Mouse (Mus musculus) hindbrain, embryonic 16.5 days (tissue): ENCODE results near the gene 4930595D18Rik. TPM values are rescaled to one million over a fixed set of nuclear protein-coding genes. Genes with fewer than 3 reads are reported as not detected.

Experiments
- ATAC-seq: fragments of 200-750 bp; cut with Nextera tagmentation; 2 replicates; pipeline ENCODE4 v1.8.0; 2017; ENCODE audit warnings: moderate TSS enrichment, moderate library complexity
- H3K27ac ChIP-seq: fragments of 300-500 bp; sonication (generic); 2 replicates; pipeline ENCODE4 v1.5.1; 2014; ENCODE audit warnings: low read depth, mild to moderate bottlenecking, control low read depth, low read length, moderate library complexity
- H3K27me3 ChIP-seq: fragments of 300-500 bp; sonication (generic); replicated peaks from 2 replicates; pipeline ENCODE4 v1.6.1; 2014; ENCODE audit warnings: low read length; ENCODE audit not compliant: control insufficient read depth, insufficient read depth
- H3K36me3 ChIP-seq: fragments of 300-500 bp; sonication (generic); 2 replicates; pipeline ENCODE4 v1.6.1; 2014; ENCODE audit warnings: mild to moderate bottlenecking, low read length, moderate library complexity, mixed read lengths; ENCODE audit not compliant: control insufficient read depth, insufficient read depth
- H3K4me1 ChIP-seq: fragments of 300-500 bp; sonication (generic); 2 replicates; pipeline ENCODE4 v1.6.1; 2014; ENCODE audit warnings: low read depth, low read length; ENCODE audit not compliant: control insufficient read depth, insufficient read depth
- H3K4me2 ChIP-seq: fragments of 300-500 bp; sonication (generic); 2 replicates; pipeline ENCODE4 v1.6.1; 2014; ENCODE audit warnings: mild to moderate bottlenecking, low read length, control low read depth, moderate library complexity
- H3K4me3 ChIP-seq: fragments of 300-500 bp; sonication (generic); 2 replicates; pipeline ENCODE4 v1.5.1; 2014; ENCODE audit warnings: mild to moderate bottlenecking, low read length, control low read depth, moderate library complexity
- H3K9ac ChIP-seq: fragments of 300-500 bp; sonication (generic); 2 replicates; pipeline ENCODE4 v1.6.1; 2014; ENCODE audit warnings: low read depth, mild to moderate bottlenecking, control low read depth, low read length, moderate library complexity
- H3K9me3 ChIP-seq: fragments of 300-500 bp; sonication (generic); 2 replicates; pipeline ENCODE4 v1.6.1; 2014; ENCODE audit warnings: mild to moderate bottlenecking, low read length, moderate library complexity; ENCODE audit not compliant: control insufficient read depth
- WGBS: fragments of 180-500 bp; shearing (Covaris S2); extraction: QIAGEN DNeasy Blood & Tissue Kit; methylation state at CpG from one replicate; pipeline ENCODE4 v1.1.7; 2014; 5-methylcytosine and 5-hydroxymethylcytosine counted together
- polyA plus RNA-seq: library from polyadenylated mRNA; unstranded; fragments of >200 nt; fragmentation: Nextera tagmentation; extraction: Ambion mirVana; gene quantifications from 2 replicates; pipeline ENCODE4 v1.2.1, GENCODE M21; 2015

Gene 4930595D18Rik
- polyA plus RNA-seq = 0.19 TPM in 1 of 2 replicates, not detected in the other

- Histone ChIP-seq H3K4me2 (no peak within 1 kb of the TSS), H3K36me3 (no peaks in the 10 kb centered on the region), H3K9ac (no peak within 1 kb of the TSS), H3K27me3 (no peaks in the 10 kb centered on the region), H3K27ac (no peak within 1 kb of the TSS), H3K9me3 (no peaks in the 10 kb centered on the region), H3K4me1 (0 out of 2 replicates have a peak, but pooled peaks cover 3% of the 10 kb centered on the region), H3K4me3 (no peak within 1 kb of the TSS)
- WGBS = 73% methylated on average over 5 of the region's 5 CpGs
- no peak for ATAC-seq
These were observed at the start of gene 4930595D18Rik for GRCm38 (mm10) chr12:111184476-111184875. TSS of gene 4930595D18Rik (minus strand) at chr12:111184491.

DNA sequence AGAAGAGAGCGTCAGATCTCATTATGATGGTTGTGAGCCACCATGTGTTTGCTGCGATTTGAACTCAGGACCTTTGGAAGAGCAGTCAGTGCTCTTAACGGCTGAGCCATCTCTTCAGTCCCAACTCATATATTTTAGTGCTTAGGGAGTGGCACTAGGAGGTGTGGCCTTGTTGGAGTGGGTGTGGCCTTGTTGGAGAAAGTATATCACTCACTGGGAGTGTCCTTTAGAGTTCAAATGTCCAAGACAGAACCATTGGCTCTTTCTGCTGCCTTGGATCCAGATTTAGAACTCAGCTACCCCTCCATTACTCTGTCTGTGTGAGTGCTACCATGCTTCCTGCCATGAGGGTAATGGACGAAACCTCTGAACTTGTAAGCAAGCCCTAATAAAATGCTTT lies 49.5 kb upstream of the 4930595D18Rik start:
- H3K4me3 ChIP-seq = no peak overlapping the region
- H3K27me3 ChIP-seq = no peaks in the 10 kb centered on the region
- no peaks in the 10 kb centered on the region for H3K9me3 ChIP-seq
- no peak for ATAC-seq
- no peak overlapping the region for H3K9ac ChIP-seq
- H3K4me1 ChIP-seq = no peaks in the 10 kb centered on the region; the same call in 1 of the 2 replicates
- 97% methylated on average over 4 of the region's 4 CpGs for WGBS
- no peak overlapping the region for H3K27ac ChIP-seq
- no peak overlapping the region for H3K4me2 ChIP-seq
- peaks cover 2% of the 10 kb centered on the region; the same call in 1 of the 2 replicates for H3K36me3 ChIP-seq

DNA sequence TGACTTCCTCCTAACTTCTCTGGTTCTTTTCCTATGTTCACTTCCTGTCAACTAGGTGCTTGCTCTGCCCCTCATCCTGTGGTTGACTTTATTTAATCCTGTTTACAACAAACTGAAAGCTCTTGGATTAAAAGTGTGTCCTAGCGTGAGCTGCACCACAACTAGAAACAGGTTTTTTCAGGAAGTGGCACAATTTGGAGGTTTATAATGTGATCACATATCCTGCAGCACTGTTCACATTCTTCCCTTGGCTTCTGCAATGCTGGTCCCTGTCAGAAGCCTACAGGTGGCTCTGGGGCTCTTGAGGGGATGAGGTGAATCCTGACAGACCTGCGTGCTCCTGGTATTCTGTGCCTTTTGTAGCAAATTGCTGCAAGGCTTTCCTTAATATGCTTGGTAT lies 46.5 kb upstream of the 4930595D18Rik start:
- 94% methylated on average over 2 of the region's 2 CpGs for WGBS
- Histone ChIP-seq H3K9me3 (no peaks in the 10 kb centered on the region), H3K27ac (no peak overlapping the region), H3K9ac (no peak overlapping the region), H3K36me3 (no peaks in the 10 kb centered on the region), H3K4me1 (no peaks in the 10 kb centered on the region), H3K27me3 (no peaks in the 10 kb centered on the region), H3K4me2 (no peak overlapping the region), H3K4me3 (no peak overlapping the region)
- ATAC-seq = no peak

- 93% methylated on average over 5 of the region's 5 CpGs for WGBS
- Histone ChIP-seq H3K4me2 (no peak overlapping the region), H3K36me3 (no peaks in the 10 kb centered on the region), H3K4me3 (no peak overlapping the region), H3K27ac (no peak overlapping the region), H3K9ac (no peak overlapping the region), H3K9me3 (no peaks in the 10 kb centered on the region), H3K4me1 (no peaks in the 10 kb centered on the region), H3K27me3 (no peaks in the 10 kb centered on the region)
- no peak for ATAC-seq
These were observed 44.2 kb upstream of the 4930595D18Rik start for GRCm38 (mm10) chr12:111228488-111228887.

- WGBS = 76% methylated on average over 4 of the region's 4 CpGs
- Histone ChIP-seq H3K27ac (no peak overlapping the region), H3K9ac (no peak overlapping the region), H3K4me3 (no peak overlapping the region), H3K9me3 (no peaks in the 10 kb centered on the region), H3K36me3 (peaks cover 1% of the 10 kb centered on the region), H3K4me2 (no peak overlapping the region), H3K4me1 (no peaks in the 10 kb centered on the region), H3K27me3 (no peaks in the 10 kb centered on the region)
- no peak for ATAC-seq
These were observed 43.1 kb upstream of the 4930595D18Rik start for GRCm38 (mm10) chr12:111227410-111227809.

DNA sequence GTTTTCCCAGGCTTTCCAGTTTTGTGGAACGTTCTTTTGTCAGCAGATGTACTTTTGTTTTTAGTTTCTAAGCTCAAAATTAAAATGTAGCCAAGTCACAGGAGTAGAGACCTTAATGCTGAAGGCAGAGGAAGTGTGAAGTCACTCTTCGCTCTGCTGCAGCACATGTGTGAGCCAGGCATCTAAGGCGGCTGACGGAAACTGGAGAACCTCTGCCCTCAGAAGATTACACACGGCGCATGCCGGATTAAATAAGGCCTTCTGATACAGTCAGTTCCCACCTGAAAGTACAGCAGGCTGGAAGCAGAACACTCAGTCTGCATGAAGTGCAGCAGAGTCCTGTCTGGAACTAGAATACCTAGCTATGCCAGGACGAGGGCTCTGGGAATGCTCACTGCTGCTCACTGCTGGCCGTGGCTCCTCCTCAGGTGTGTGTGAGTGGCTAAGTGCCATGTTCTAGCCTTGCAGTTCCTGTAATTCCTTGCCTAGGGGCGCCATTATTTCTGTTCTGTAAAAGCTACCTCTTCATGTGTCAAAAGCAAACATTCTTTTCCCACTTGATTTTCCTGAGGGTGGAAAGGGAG lies 41.0 kb upstream of the 4930595D18Rik start:
- H3K9me3 ChIP-seq = peaks cover 3% of the 10 kb centered on the region; the same call in 1 of the 2 replicates
- H3K4me2 ChIP-seq = no peak overlapping the region
- no peak for ATAC-seq
- no peak overlapping the region for H3K9ac ChIP-seq
- peaks cover 19% of the 10 kb centered on the region for H3K36me3 ChIP-seq
- WGBS = 73% methylated on average over 10 of the region's 10 CpGs
- H3K27ac ChIP-seq = no peak overlapping the region
- H3K4me1 ChIP-seq = no peaks in the 10 kb centered on the region
- no peaks in the 10 kb centered on the region for H3K27me3 ChIP-seq
- H3K4me3 ChIP-seq = no peak overlapping the region

DNA sequence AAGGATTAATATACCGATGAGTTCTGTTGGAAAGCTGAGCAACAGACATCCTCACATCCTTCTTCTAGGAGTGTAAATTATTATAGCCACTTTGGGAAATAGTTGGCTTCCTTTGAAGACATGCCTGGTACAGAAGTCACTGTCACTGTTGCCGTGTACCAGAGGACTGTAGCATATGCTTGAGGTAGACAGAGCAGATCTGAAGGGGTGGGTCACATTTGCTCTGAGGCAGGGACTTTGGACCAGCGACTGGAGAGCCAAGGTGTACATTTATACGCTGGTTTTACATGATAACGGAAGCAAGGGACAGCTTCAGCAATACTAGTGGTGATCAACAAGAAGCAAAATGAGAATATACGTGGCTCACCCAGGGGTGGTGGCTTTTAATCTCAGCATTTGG lies 34.6 kb upstream of the 4930595D18Rik start:
- H3K4me1 ChIP-seq = no peaks in the 10 kb centered on the region
- no peak overlapping the region for H3K4me2 ChIP-seq
- WGBS = 98% methylated on average over 6 of the region's 6 CpGs
- peaks cover 19% of the 10 kb centered on the region for H3K36me3 ChIP-seq
- H3K4me3 ChIP-seq = no peak overlapping the region
- H3K9me3 ChIP-seq = peaks cover 3% of the 10 kb centered on the region; the same call in 1 of the 2 replicates
- no peak overlapping the region for H3K27ac ChIP-seq
- no peaks in the 10 kb centered on the region for H3K27me3 ChIP-seq
- no peak for ATAC-seq
- no peak overlapping the region for H3K9ac ChIP-seq

GRCm38 (mm10) chr12:111211729-111212128 lies 27.4 kb upstream of the 4930595D18Rik start:
- no peak for ATAC-seq
- Histone ChIP-seq H3K9ac (no peak overlapping the region), H3K9me3 (no peaks in the 10 kb centered on the region), H3K36me3 (no peaks in the 10 kb centered on the region), H3K27ac (no peak overlapping the region), H3K27me3 (no peaks in the 10 kb centered on the region), H3K4me2 (no peak overlapping the region), H3K4me1 (no peaks in the 10 kb centered on the region), H3K4me3 (no peak overlapping the region)
- 75% methylated on average over 5 of the region's 5 CpGs for WGBS

GRCm38 (mm10) chr12:111207641-111208040 lies 23.4 kb upstream of the 4930595D18Rik start:
- ATAC-seq = no peak
- no peaks in the 10 kb centered on the region for H3K9me3 ChIP-seq
- H3K4me3 ChIP-seq = no peak overlapping the region
- no peaks in the 10 kb centered on the region for H3K27me3 ChIP-seq
- H3K36me3 ChIP-seq = no peaks in the 10 kb centered on the region
- no peak overlapping the region for H3K27ac ChIP-seq
- H3K4me2 ChIP-seq = no peak overlapping the region
- H3K9ac ChIP-seq = no peak overlapping the region
- H3K4me1 ChIP-seq = peaks cover 8% of the 10 kb centered on the region
- 87% methylated on average over 3 of the region's 3 CpGs for WGBS
